Mouse (Mus musculus) frontal cortex, adult (tissue): Measurements from ENCODE around the gene Srrd.
A peak's percentile ranks its signal among the peaks of the same experiment; 100 is the strongest.

Experiments used
- ATAC-seq: cut with Nextera tagmentation; 2 replicates; pipeline ENCODE4 v1.9.2; 2017; ENCODE audit warnings: mild to moderate bottlenecking, moderate library complexity, mixed read lengths; ENCODE audit not compliant: low TSS enrichment

Gene Srrd

DNA sequence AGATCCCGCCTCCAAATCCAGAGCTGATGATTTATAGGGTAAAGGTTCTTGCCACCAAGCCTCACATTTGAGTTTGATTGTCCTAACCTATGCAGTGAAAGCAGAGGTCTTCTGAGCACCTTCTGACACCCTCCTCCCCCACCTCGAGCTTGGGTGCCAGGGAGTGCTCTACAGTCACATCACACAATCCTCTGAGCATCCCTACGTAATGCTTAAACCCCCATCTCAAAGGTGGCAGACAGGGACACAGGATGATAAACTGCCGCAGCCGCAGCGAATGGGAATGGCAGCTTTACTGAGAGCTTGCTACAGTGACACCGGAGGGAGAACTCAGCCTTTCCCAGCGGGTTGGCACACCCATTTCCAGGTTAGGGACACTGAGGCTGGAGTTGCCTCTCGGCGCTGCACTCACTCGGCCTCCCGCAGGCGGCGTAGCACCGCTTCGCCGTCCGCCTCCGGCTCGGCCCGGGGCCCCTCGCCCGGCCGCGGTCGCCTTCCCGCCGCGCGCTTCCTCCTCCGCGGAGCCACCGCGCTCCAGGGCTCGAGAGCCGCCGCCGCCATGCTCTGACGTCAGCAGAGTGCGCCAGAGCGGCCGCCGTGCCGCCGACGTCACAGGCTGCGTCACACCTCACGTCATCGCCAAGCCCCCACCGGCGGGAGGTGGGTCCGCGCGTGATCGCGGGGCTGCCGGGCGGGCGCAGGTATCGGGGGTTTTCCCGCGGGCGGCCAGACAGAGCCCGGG is at the start of gene Srrd, which contains the start of gene Hps4:
Gene Srrd (minus strand): TSS at position 578 of the 742 bp plus-strand sequence.
Gene Hps4 (plus strand): TSS at position 621 of the 742 bp plus-strand sequence.
- 0 out of 2 replicates have a peak, but pooled peaks have one; percentile 20 for ATAC-seq

- ATAC-seq: no peak
Observed at GRCm38 (mm10) chr5:112391676-112392323, 49.0 kb upstream of the Srrd start.

DNA sequence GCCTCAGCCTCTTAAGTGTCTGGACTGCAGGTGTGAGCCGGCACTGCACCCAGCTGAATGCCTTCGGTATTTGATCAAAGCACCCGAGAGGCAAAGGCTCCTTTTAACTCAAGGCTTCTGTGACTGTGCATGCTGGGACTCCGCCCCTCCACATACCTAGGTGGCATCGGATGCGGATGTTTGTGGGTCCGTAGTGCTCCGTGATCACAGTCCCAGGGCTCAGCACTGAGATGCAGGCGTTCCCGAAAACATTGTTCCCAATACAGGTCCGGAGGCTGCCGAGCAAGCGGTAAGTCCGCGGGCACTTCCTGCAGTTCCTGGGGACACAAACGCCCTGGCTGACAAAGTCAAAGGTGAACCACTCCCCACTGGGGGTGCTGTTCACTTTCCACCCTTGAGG is 48.2 kb upstream of the Srrd start:
- ATAC-seq: no peak

DNA sequence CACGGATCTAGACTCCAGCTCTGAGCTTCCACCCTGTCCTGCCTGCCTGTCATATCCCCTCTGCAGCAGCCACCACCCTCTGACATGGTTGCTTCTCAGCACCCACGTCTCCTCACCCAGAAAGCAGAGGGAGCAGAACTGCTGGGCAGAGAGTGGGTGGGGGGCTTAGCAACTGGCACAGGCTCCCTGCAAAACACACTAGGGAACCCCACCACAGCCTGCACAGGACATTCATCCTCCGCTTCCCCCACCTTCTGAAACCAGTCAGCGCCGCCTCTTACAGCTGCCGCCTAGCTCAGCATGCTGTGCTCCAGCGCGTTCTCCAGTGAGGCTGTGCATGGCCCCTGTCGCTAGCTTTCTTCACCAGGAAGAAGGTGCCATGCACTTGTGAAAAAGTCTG is 46.5 kb upstream of the Srrd start:
- peak; percentile 39; the same call in 1 of the 2 replicates for ATAC-seq

GRCm38 (mm10) chr5:112385973-112386372 is 43.1 kb upstream of the Srrd start:
- ATAC-seq: no peak

DNA sequence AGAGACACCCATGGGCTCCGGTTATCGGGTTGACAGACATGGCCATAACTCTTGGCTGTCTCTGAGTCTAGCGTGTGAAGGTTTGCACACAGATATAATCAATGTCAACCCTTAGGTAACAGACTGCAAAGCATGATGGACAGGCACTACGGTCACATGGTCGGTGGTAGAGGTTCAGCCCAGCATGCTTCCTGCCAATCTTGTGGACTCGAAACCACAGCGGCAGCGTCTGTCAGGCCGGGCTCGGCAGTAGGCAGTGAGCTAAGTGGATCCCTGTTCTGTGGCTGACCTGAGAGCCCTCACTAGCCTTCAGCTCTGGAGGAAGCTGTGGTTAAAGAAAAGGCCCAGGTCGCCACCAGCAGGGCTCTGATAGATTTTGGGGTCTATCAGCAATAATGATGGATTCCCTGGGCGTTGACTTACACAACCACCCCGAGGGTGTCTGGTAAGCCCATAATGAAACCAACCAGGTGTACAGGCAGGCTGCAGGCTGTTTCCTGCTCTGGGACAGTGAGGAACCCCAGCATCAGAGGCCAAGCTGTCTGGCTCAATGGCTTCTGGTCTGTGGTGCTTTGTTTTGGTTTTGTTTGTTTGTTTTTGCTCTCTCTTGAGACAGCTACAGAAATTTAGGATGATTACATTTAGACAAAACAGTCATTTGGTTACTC is 42.1 kb upstream of the Srrd start:
- ATAC-seq: no peak

DNA sequence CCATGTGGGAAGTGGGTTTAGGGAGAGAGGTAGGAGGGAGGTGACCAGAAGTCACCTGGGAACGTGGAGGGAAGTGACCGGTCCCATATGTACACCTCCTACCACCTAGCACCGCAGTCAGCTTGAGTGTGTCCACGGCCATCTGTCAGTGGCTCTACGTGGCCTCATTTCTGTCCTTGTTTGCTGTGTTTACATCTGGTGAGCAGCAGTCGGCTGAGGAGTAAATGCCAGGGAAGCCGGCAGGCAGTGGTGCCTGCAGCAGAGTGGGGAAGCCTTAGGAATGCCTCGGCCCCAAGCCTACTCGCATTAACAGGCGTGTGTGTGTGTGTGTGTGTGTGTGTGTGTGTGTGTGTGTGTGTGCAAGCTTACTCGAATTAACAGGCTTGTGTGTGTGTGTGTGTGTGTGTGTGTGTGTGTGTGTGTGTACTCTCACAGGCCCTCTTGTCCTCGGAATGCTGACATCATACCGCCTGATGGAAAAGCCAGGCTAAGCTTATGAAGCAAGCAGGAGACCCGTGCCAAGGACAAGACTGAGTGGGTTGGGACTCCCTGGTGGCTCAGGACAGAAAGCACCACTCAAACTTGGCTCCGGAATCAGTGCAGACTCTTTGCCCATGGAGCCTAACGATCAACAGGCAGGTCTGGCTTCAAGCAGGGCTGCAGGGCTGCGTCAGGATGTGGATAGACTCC is 39.9 kb upstream of the Srrd start:
- ATAC-seq: peak; percentile 51

DNA sequence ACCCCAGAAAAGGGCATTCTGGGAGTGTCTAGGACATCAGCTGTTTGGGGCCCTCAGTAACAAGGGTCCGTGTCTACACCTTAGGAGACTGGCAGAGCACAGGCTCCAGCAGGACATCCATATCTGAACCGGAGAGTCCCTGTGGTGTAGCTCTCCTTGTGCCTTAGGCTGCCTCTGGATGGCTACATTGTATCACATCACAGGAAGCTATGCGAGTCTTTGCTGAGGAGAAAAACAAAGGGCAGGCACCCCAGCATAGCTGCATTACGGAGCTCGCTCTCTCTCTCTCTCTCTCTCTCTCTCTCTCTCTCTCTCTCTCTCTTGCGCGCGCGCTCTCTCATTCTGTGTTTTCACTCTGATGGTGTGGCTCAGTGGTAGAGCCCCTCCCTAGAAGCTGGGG is 39.2 kb upstream of the Srrd start:
- ATAC-seq: no peak

DNA sequence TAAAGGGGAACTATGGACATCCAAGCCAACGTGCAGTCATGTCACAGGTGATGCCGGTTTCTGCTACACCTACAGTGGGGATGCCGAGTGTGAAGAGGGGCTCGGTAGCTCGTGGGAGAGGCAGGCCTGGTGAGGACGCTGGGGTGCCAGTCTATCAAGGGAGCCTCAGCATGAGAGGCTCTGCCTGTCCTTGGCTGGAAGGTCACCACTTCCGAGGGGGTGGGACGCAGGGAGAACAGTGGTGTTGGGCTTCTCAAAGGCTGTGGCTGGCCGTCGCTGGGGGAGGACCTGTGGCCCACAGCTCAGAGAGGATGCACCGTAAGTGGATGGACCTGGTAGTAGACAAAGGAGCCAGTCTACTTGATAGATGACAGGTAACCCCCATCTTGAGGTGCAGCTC is 38.3 kb upstream of the Srrd start:
- no peak for ATAC-seq

GRCm38 (mm10) chr5:112378716-112379115 is 35.9 kb upstream of the Srrd start:
- no peak for ATAC-seq

- peak; percentile 39 for ATAC-seq
Observed at GRCm38 (mm10) chr5:112377380-112377779, 34.5 kb upstream of the Srrd start.

DNA sequence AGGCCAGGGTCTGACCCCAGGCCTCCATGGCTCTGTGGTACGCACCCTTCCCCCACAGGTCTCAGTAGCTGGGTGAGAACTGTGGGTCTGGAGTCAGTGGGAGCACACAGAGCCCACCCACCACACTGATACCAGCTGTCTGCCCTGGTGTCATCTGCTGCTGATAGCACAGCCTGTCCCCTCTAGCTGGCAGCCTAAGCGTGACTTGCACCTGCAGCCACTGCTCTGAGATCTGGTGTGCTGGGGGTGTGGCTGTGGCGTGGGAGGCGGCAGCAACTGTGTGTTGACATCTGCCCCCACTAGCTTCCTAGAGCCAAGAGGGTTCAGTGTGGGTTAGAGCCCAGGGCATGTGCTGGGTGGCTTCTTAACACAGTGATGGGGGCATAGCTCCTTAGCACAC is 33.3 kb upstream of the Srrd start:
- ATAC-seq: no peak

GRCm38 (mm10) chr5:112371933-112372332 is 29.1 kb upstream of the Srrd start:
- peak; percentile 78 for ATAC-seq

- ATAC-seq: no peak
Observed at GRCm38 (mm10) chr5:112370236-112370813, 27.5 kb upstream of the Srrd start.

DNA sequence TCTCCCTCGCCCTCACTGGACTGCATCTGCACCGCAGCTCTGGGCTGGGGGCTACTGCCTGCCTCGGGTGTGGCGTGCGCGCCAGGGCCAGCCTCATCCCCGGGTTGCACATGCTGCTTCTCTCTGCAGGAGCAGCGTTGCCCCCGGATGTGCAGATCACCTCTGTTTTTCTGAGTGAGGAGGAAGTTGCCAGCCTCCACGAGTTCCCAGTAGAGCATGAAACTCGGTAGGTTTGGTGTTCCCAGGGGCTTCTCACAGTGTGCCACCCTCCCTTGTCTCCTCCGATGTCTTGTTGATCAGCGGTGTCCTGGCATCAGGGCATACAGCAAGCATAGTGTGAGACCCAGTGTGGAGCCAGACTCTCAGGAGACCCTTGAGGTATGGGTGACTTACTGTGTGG is 26.5 kb upstream of the Srrd start:
- ATAC-seq: no peak

GRCm38 (mm10) chr5:112368666-112369065 is 25.8 kb upstream of the Srrd start:
- no peak for ATAC-seq

GRCm38 (mm10) chr5:112367929-112368328 is 25.1 kb upstream of the Srrd start:
- ATAC-seq: peak; percentile 53; the same call in 1 of the 2 replicates

DNA sequence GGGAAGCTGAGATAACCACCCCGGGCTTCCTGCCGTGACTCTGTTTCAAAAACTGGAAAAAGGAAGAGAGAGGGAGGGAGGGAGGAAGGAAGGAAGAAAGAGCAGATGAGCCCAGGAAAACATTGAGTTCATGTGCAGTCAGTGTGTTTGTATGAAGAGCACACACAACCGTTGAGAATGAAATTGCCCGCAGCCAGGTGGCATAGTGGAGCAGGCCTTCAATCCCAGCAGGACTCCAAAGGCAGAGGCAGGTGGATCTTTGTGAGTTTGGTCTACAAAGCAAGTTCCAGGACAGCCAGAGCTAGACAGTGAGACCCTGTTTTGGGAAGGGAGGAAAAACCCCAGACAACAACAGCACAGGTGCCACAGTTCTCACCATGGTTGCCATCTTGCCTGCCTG is 24.5 kb upstream of the Srrd start:
- no peak for ATAC-seq

GRCm38 (mm10) chr5:112366879-112367278 is 24.0 kb upstream of the Srrd start:
- no peak for ATAC-seq

GRCm38 (mm10) chr5:112364184-112364797 is 21.5 kb upstream of the Srrd start:
- no peak for ATAC-seq

- no peak for ATAC-seq
Observed at GRCm38 (mm10) chr5:112360077-112360476, 17.2 kb upstream of the Srrd start.
